Mouse (Mus musculus) midbrain, embryonic 15.5 days (tissue): ENCODE measurements at regions not wholly inside any gene's neighbourhood (a gene's known extent, or its start where the extent isn't known, plus 50 kb on each side); places are given as distances from the start of the nearest gene placed in this dataset.

Experiments
- ATAC-seq: fragments of 200-750 bp; cut with Nextera tagmentation; replicated peaks from 2 replicates; pipeline ENCODE4 v1.8.0; 2017; ENCODE audit warnings: moderate TSS enrichment
- H3K27ac ChIP-seq: fragments of 300-500 bp; sonication (generic); 2 replicates; pipeline ENCODE4 v1.5.1; 2015; ENCODE audit warnings: mild to moderate bottlenecking, inconsistent platforms
- H3K27me3 ChIP-seq: fragments of 300-500 bp; sonication (generic); replicated peaks from 2 replicates; pipeline ENCODE4 v1.6.1; 2015; ENCODE audit warnings: inconsistent platforms
- H3K36me3 ChIP-seq: fragments of 300-500 bp; sonication (generic); replicated peaks from 2 replicates; pipeline ENCODE4 v1.6.1; 2015; ENCODE audit warnings: inconsistent platforms
- H3K4me1 ChIP-seq: fragments of 300-500 bp; sonication (generic); 2 replicates; pipeline ENCODE4 v1.6.1; 2015; ENCODE audit warnings: inconsistent platforms
- H3K4me2 ChIP-seq: fragments of 300-500 bp; sonication (generic); 2 replicates; pipeline ENCODE4 v1.6.1; 2015; ENCODE audit warnings: inconsistent platforms, mild to moderate bottlenecking, moderate library complexity
- H3K4me3 ChIP-seq: fragments of 300-500 bp; sonication (generic); 2 replicates; pipeline ENCODE4 v1.5.1; 2015; ENCODE audit warnings: mild to moderate bottlenecking, inconsistent platforms
- H3K9ac ChIP-seq: fragments of 300-500 bp; sonication (generic); 2 replicates; pipeline ENCODE4 v1.6.1; 2015; ENCODE audit warnings: mild to moderate bottlenecking, inconsistent platforms
- H3K9me3 ChIP-seq: fragments of 300-500 bp; sonication (generic); 2 replicates; pipeline ENCODE4 v1.6.1; 2016; ENCODE audit warnings: inconsistent platforms
- WGBS: fragments of 180-500 bp; shearing (Covaris S2); methylation state at CpG from one replicate; pipeline ENCODE4 v1.1.7; 2015; ENCODE audit warnings: mixed read lengths; 5-methylcytosine and 5-hydroxymethylcytosine counted together

GRCm38 (mm10) chr17:15970481-15971350, 139.9 kb upstream of the Rgmb start:
- WGBS = 82% methylated on average over 6 of the region's 6 CpGs
- no peak for ATAC-seq
- Histone ChIP-seq H3K27ac (no peak overlapping the region), H3K4me3 (no peak overlapping the region), H3K4me2 (no peak overlapping the region), H3K9me3 (no peaks in the 10 kb centered on the region), H3K4me1 (no peaks in the 10 kb centered on the region), H3K9ac (no peak overlapping the region), H3K36me3 (no peaks in the 10 kb centered on the region), H3K27me3 (no peaks in the 10 kb centered on the region)

- no peaks in the 10 kb centered on the region for H3K36me3 ChIP-seq
- H3K4me1 ChIP-seq = no peaks in the 10 kb centered on the region
- 82% methylated on average over 5 of the region's 5 CpGs for WGBS
- H3K27ac ChIP-seq = no peak overlapping the region
- H3K9ac ChIP-seq = no peak overlapping the region
- ATAC-seq = no peak
- no peaks in the 10 kb centered on the region for H3K27me3 ChIP-seq
- H3K9me3 ChIP-seq = no peaks in the 10 kb centered on the region
- H3K4me2 ChIP-seq = no peak overlapping the region
- no peak overlapping the region for H3K4me3 ChIP-seq
Observed at GRCm38 (mm10) chr17:15968331-15968730, 137.5 kb upstream of the Rgmb start.

GRCm38 (mm10) chr17:15955656-15956055, 124.8 kb upstream of the Rgmb start:
- H3K27ac ChIP-seq = no peak overlapping the region
- H3K4me1 ChIP-seq = no peaks in the 10 kb centered on the region
- no peaks in the 10 kb centered on the region for H3K36me3 ChIP-seq
- no peaks in the 10 kb centered on the region for H3K27me3 ChIP-seq
- WGBS = 89% methylated on average over 2 of the region's 2 CpGs
- no peaks in the 10 kb centered on the region for H3K9me3 ChIP-seq
- no peak overlapping the region for H3K4me3 ChIP-seq
- no peak overlapping the region for H3K9ac ChIP-seq
- no peak for ATAC-seq
- H3K4me2 ChIP-seq = no peak overlapping the region

- H3K4me1 ChIP-seq = no peaks in the 10 kb centered on the region
- 28% methylated on average over 3 of the region's 3 CpGs for WGBS
- H3K27me3 ChIP-seq = no peaks in the 10 kb centered on the region
- H3K9ac ChIP-seq = no peak overlapping the region
- peak; percentile 90 for ATAC-seq
- H3K4me3 ChIP-seq = no peak overlapping the region
- H3K9me3 ChIP-seq = no peaks in the 10 kb centered on the region
- no peaks in the 10 kb centered on the region for H3K36me3 ChIP-seq
- H3K27ac ChIP-seq = no peak overlapping the region
- H3K4me2 ChIP-seq = no peak overlapping the region
Observed at GRCm38 (mm10) chr17:15951641-15952040, 120.8 kb upstream of the Rgmb start.

GRCm38 (mm10) chr17:15949753-15950152, 118.9 kb upstream of the Rgmb start:
- no peaks in the 10 kb centered on the region for H3K4me1 ChIP-seq
- H3K4me2 ChIP-seq = no peak overlapping the region
- ATAC-seq = 0 out of 2 replicates have a peak, but pooled peaks have one; percentile 28
- WGBS = 72% methylated on average over 6 of the region's 6 CpGs
- no peak overlapping the region for H3K27ac ChIP-seq
- no peaks in the 10 kb centered on the region for H3K27me3 ChIP-seq
- no peaks in the 10 kb centered on the region for H3K9me3 ChIP-seq
- no peaks in the 10 kb centered on the region for H3K36me3 ChIP-seq
- no peak overlapping the region for H3K9ac ChIP-seq
- no peak overlapping the region for H3K4me3 ChIP-seq

GRCm38 (mm10) chr17:15942378-15942777, 111.5 kb upstream of the Rgmb start:
- Histone ChIP-seq H3K36me3 (no peaks in the 10 kb centered on the region), H3K9me3 (no peaks in the 10 kb centered on the region), H3K9ac (no peak overlapping the region), H3K27me3 (no peaks in the 10 kb centered on the region), H3K4me3 (no peak overlapping the region), H3K4me1 (no peaks in the 10 kb centered on the region), H3K4me2 (no peak overlapping the region), H3K27ac (no peak overlapping the region)
- 14% methylated on average over 4 of the region's 4 CpGs for WGBS
- ATAC-seq = no peak

- H3K36me3 ChIP-seq = no peaks in the 10 kb centered on the region
- ATAC-seq = no peak
- H3K9ac ChIP-seq = no peak overlapping the region
- H3K4me1 ChIP-seq = no peaks in the 10 kb centered on the region
- H3K27me3 ChIP-seq = no peaks in the 10 kb centered on the region
- H3K27ac ChIP-seq = no peak overlapping the region
- no peak overlapping the region for H3K4me3 ChIP-seq
- H3K9me3 ChIP-seq = no peaks in the 10 kb centered on the region
- WGBS = 38% methylated on average over 4 of the region's 4 CpGs
- H3K4me2 ChIP-seq = no peak overlapping the region
Observed at GRCm38 (mm10) chr17:15918609-15919008, 87.8 kb upstream of the Rgmb start.

- ATAC-seq = no peak
- 65% methylated on average over 7 of the region's 7 CpGs for WGBS
- no peaks in the 10 kb centered on the region for H3K9me3 ChIP-seq
Observed at GRCm38 (mm10) chr17:15898689-15899419, 68.0 kb upstream of the Rgmb start.

GRCm38 (mm10) chr17:15895968-15896367, 65.1 kb upstream of the Rgmb start:
- no peak overlapping the region for H3K27ac ChIP-seq

More at GRCm38 (mm10) chr17:15898689-15899419, 68.0 kb upstream of the Rgmb start:
- H3K27me3 ChIP-seq = no peaks in the 10 kb centered on the region
- no peak overlapping the region for H3K4me3 ChIP-seq
- no peaks in the 10 kb centered on the region for H3K36me3 ChIP-seq
- no peaks in the 10 kb centered on the region for H3K4me1 ChIP-seq
- no peak overlapping the region for H3K9ac ChIP-seq
- no peak overlapping the region for H3K4me2 ChIP-seq
- H3K27ac ChIP-seq = no peak overlapping the region

GRCm38 (mm10) chr17:15891896-15892675, 61.2 kb upstream of the Rgmb start:
- Histone ChIP-seq H3K4me1 (no peaks in the 10 kb centered on the region), H3K9ac (no peak overlapping the region), H3K27ac (no peak overlapping the region), H3K4me3 (no peak overlapping the region), H3K27me3 (no peaks in the 10 kb centered on the region), H3K4me2 (no peak overlapping the region), H3K36me3 (no peaks in the 10 kb centered on the region), H3K9me3 (no peaks in the 10 kb centered on the region)
- ATAC-seq = no peak
- WGBS = 73% methylated on average over 4 of the region's 4 CpGs

More at GRCm38 (mm10) chr17:15895968-15896367, 65.1 kb upstream of the Rgmb start:
- no peak overlapping the region for H3K9ac ChIP-seq
- H3K4me3 ChIP-seq = no peak overlapping the region
- WGBS = 19% methylated on average over 3 of the region's 3 CpGs
- H3K4me2 ChIP-seq = no peak overlapping the region
- no peaks in the 10 kb centered on the region for H3K36me3 ChIP-seq
- no peaks in the 10 kb centered on the region for H3K4me1 ChIP-seq
- H3K9me3 ChIP-seq = no peaks in the 10 kb centered on the region
- H3K27me3 ChIP-seq = no peaks in the 10 kb centered on the region
- no peak for ATAC-seq

- Histone ChIP-seq H3K27me3 (no peaks in the 10 kb centered on the region), H3K4me2 (no peak overlapping the region), H3K4me1 (no peaks in the 10 kb centered on the region), H3K9me3 (no peaks in the 10 kb centered on the region), H3K4me3 (no peak overlapping the region), H3K27ac (no peak overlapping the region), H3K9ac (no peak overlapping the region), H3K36me3 (no peaks in the 10 kb centered on the region)
- ATAC-seq = no peak
- 96% methylated on average over 4 of the region's 4 CpGs for WGBS
Observed at GRCm38 (mm10) chr17:15890595-15891140, 59.8 kb upstream of the Rgmb start.

- Histone ChIP-seq H3K4me3 (no peak overlapping the region), H3K4me2 (no peak overlapping the region), H3K4me1 (peaks cover 15% of the 10 kb centered on the region), H3K9ac (no peak overlapping the region), H3K36me3 (no peaks in the 10 kb centered on the region), H3K27me3 (no peaks in the 10 kb centered on the region), H3K9me3 (no peaks in the 10 kb centered on the region), H3K27ac (peak overlapping the region; percentile 25; the same call in 1 of the 2 replicates)
- WGBS = 55% methylated on average over 7 of the region's 7 CpGs
- ATAC-seq = peak; percentile 56
Observed at GRCm38 (mm10) chr17:15882803-15883202, 52.0 kb upstream of the Rgmb start.
